11 mouse cellular contexts compared by ENCODE assay signal in the genomic region with DNA sequence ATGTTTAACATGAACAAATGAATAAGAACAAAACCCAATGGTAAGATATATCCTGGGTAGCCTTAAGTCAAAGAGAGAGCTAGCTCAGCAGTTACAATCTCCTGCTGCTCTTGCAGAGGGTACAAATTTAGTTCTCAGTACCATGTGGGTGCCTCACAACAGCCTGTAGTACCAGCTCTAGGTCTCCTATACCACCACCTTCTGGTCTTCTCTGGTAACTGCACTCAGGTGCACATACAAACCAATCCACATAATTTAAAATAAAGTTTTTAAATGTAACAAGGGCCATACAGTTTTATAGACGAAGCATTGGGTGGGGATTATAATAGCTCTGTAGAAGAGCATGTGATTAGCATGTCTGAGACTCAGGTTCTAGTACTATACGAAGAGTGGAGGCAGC. TPM values are rescaled to one million over a fixed set of nuclear protein-coding genes. Genes with fewer than 3 reads are reported as not detected.
DNase-seq lines count a peak whose midpoint lies in the region; ATAC-seq and TF ChIP-seq lines count a peak whose summit lies in the region.
"Had no signal": no experiment of that assay in that cellular context is flagged by ENCODE, and none has a peak within 500 bp of the region (broad histone marks: within the 10 kb centered on the region; RNA-seq: fewer than 3 reads in every experiment).

No protein-coding gene starts in this region.

- H3K27ac ChIP-seq in heart, adult 2 months = no peak overlapping the region
- no peak overlapping the region for H3K27ac ChIP-seq in hindbrain, embryonic 12.5 days
- H3K27ac ChIP-seq: forebrain, embryonic 15.5 days had no signal

- no peak for TF ChIP-seq EP300 in heart, adult 2 months (IDR thresholded peaks at IDR 0.05; ENCODE audit: insufficient read depth, low read depth, low read length)

- no peak overlapping the region for H3K9ac ChIP-seq in heart, adult 2 months (ENCODE audit: low read depth, low read length)
- no peak overlapping the region for H3K9ac ChIP-seq in hindbrain, embryonic 12.5 days
- H3K9ac ChIP-seq: forebrain, embryonic 15.5 days had no signal

- no peaks in the 10 kb centered on the region for H3K36me3 ChIP-seq in heart, adult 2 months (ENCODE audit: control insufficient read depth, insufficient read depth, low read length)
- no peaks in the 10 kb centered on the region for H3K36me3 ChIP-seq in hindbrain, embryonic 12.5 days
- H3K36me3 ChIP-seq: forebrain, embryonic 15.5 days had no signal

- no peak overlapping the region for H3K4me3 ChIP-seq in heart, adult 2 months
- H3K4me3 ChIP-seq in hindbrain, embryonic 12.5 days = no peak overlapping the region
- H3K4me3 ChIP-seq: forebrain, embryonic 15.5 days had no signal

- no peaks in the 10 kb centered on the region for H3K4me1 ChIP-seq in heart, adult 2 months (ENCODE audit: control insufficient read depth, insufficient read depth, low read length)
- peaks cover 20% of the 10 kb centered on the region for H3K4me1 ChIP-seq in hindbrain, embryonic 12.5 days

- peaks cover 11% of the 10 kb centered on the region for H3K27me3 ChIP-seq in heart, adult 2 months (ENCODE audit: control insufficient read depth, insufficient read depth, low read length)
- no peaks in the 10 kb centered on the region for H3K27me3 ChIP-seq in hindbrain, embryonic 12.5 days
- H3K27me3 ChIP-seq: forebrain, embryonic 15.5 days had no signal

- H3K79me2 ChIP-seq in heart, adult 2 months (replicated peaks; ENCODE audit: control insufficient read depth, insufficient read depth, low read length) = no peaks in the 10 kb centered on the region

- DNase-seq in heart, adult 2 months = no peak
- no peak for DNase-seq in heart, postnatal 36 days
- DNase-seq in lung, postnatal 36 days = peak; percentile 22
- DNase-seq in lung, postnatal 4 days = no peak
- DNase-seq in NIH3T3 (ENCODE audit: low read depth) = peak; percentile 27
- DNase-seq in retina, embryonic 14.5 days (ENCODE audit: low spot score) = peak; percentile 28
- DNase-seq in kidney, adult 18-20 months = no peak
- DNase-seq: lung, postnatal 10 days; right cerebral cortex, adult 18-20 months had no signal

- no peak for TF ChIP-seq POLR2A in heart, adult 2 months (IDR thresholded peaks at IDR 0.05; ENCODE audit: insufficient read depth, low read depth, low read length)

- peak; percentile 67 for TF ChIP-seq CTCF in heart, adult 2 months (IDR thresholded peaks at IDR 0.05)

- WGBS in heart, adult 2 months = 96% methylated on average over 2 of the region's 2 CpGs
- 60% methylated on average over 2 of the region's 2 CpGs for WGBS in hindbrain, embryonic 12.5 days

- intact Hi-C loops in heart, adult 2 months (cut with DNase I) = loop anchor here (2.0 kb wide), 1 partner anchor 55 kb away; no protein-coding TSS in a partner anchor
- intact Hi-C loops in heart, postnatal 36 days (cut with DNase I) = no loop called here

- H3K4me2 ChIP-seq in hindbrain, embryonic 12.5 days (replicated peaks) = no peak overlapping the region
- H3K4me2 ChIP-seq: forebrain, embryonic 15.5 days had no signal

- ATAC-seq in hindbrain, embryonic 12.5 days (ENCODE audit: low FRiP score) = no peak
- ATAC-seq: forebrain, embryonic 15.5 days had no signal

- no peaks in the 10 kb centered on the region; the same call in 1 of the 2 replicates for H3K9me3 ChIP-seq in hindbrain, embryonic 12.5 days (replicated peaks)
- H3K9me3 ChIP-seq: forebrain, embryonic 15.5 days had no signal

RNA-seq across cellular contexts. Expression of a gene that starts 2.3 kb away (rescaled TPM):
- 10 to 100 TPM in 1 of 2 experiments, 1 to 10 TPM in 1; 7.8 to 10.0 TPM for total RNA-seq in heart, adult 2 months (2021)
- polyA plus RNA-seq in heart, adult 2 months (2012; rRNA removed) = 0.57 and 1.8 TPM in 2 replicates
- total RNA-seq in heart, postnatal 36 days (2021) = 10 to 100 TPM in 1 of 2 experiments, 1 to 10 TPM in 1; 7.2 to 13.9 TPM
- 88.3 and 95.5 TPM in 2 replicates for polyA plus RNA-seq in hindbrain, embryonic 12.5 days (2016; fragmentation: Nextera tagmentation; extraction: Ambion mirVana)

Comparison
In these comparisons a context has a peak if more than half of its experiments do, and no peak if none do; other contexts are left out.
1. DNase-seq: peak in lung, postnatal 36 days (single experiment), NIH3T3 (single experiment) and retina, embryonic 14.5 days (single experiment); none in heart, adult 2 months (0 of 2), heart, postnatal 36 days (0 of 2), lung, postnatal 4 days (0 of 2) and kidney, adult 18-20 months (single experiment).